Mouse (Mus musculus): ENCODE results near the gene Col5a2.

Col5a2 gene

GRCm38 (mm10) chr1:45423915-45424314 lies 79.2 kb downstream of the Col5a2 start:
- no peak for DNase-seq

GRCm38 (mm10) chr1:45420554-45420953 lies 82.5 kb downstream of the Col5a2 start:
- DNase-seq = no peak

GRCm38 (mm10) chr1:45419858-45420257 lies 83.2 kb downstream of the Col5a2 start:
- no peak for DNase-seq

- no peak for DNase-seq
Observed at GRCm38 (mm10) chr1:45381866-45382265, 121.2 kb downstream of the Col5a2 start.

- no peak for DNase-seq
Observed at GRCm38 (mm10) chr1:45379992-45380690, 122.9 kb downstream of the Col5a2 start.

GRCm38 (mm10) chr1:45365427-45365826 lies 137.7 kb downstream of the Col5a2 start:
- no peak for DNase-seq

- DNase-seq = no peak
Observed at GRCm38 (mm10) chr1:45363274-45363673, 139.8 kb downstream of the Col5a2 start.

- DNase-seq = no peak
Observed at GRCm38 (mm10) chr1:45359673-45360072, 143.4 kb downstream of the Col5a2 start.

- no peak for DNase-seq
Observed at GRCm38 (mm10) chr1:45359147-45359546, 143.9 kb downstream of the Col5a2 start.

GRCm38 (mm10) chr1:45358020-45358419 lies 145.1 kb downstream of the Col5a2 start:
- no peak for DNase-seq

- DNase-seq = no peak
Observed at GRCm38 (mm10) chr1:45355944-45356343, 147.1 kb downstream of the Col5a2 start.

GRCm38 (mm10) chr1:45329149-45329548 lies 173.9 kb downstream of the Col5a2 start:
- no peak for DNase-seq
